Mouse (Mus musculus): Measurements from ENCODE around the gene Rbm4. TPM values are rescaled to one million over a fixed set of nuclear protein-coding genes. Genes with fewer than 3 reads are reported as not detected.

Gene Rbm4
- total and polyA plus RNA-seq, 3 experiments, result 31.4 to 51.6 TPM; not detected in 1

DNA sequence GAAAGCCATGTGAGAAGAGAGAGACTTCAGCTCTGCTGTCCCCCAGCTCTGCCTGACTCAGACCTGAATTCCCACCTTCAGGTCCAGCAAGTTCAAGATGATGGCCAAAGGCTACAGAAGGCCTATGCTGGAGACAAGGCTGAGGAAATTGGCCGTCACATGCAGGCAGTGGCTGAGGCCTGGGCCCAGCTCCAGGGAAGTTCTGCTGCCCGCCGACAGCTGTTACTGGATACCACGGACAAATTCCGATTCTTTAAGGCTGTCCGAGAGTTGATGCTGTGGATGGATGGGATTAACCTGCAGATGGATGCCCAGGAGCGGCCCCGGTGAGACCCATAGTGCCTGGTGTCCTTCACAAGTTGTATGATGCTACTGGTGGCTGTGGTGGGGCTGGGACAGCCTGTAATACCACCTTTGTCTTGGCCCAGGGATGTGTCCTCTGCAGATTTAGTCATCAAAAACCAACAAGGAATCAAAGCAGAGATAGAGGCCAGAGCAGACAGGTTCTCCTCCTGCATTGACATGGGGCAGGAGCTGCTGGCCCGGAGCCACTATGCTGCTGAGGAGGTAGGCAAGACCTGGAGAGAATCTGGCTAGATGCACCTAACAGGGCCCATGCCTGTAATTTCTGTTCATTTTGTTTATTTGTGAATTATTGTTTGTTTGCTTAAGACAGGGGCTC lies 45.9 kb downstream of the Rbm4 start:
- no peaks in the 10 kb centered on the region for H3K79me2 ChIP-seq (ENCODE audit: control insufficient read depth, insufficient read depth, low read length, poor library complexity)
- H3K9ac ChIP-seq (ENCODE audit: control insufficient read depth, low read depth, low read length, poor library complexity, severe bottlenecking), result no peak overlapping the region
- TF ChIP-seq NELFE (IDR thresholded peaks at IDR 0.05; ENCODE audit: low read depth, low read length) (no peak), JUND (IDR thresholded peaks at IDR 0.05; ENCODE audit: low read depth, low read length) (no peak), TAL1 (IDR thresholded peaks at IDR 0.05; ENCODE audit: low read length) (no peak), MEF2A (IDR thresholded peaks at IDR 0.05; ENCODE audit: extremely low read depth, insufficient replicate concordance, low read depth, low read length, poor library complexity, severe bottlenecking) (no peak), CTCF (IDR thresholded peaks at IDR 0.05 in 2 of 3, conservative IDR thresholded peaks at IDR 0.05 in 1 of 3; ENCODE audit: control insufficient read depth in 1 of 3, insufficient read depth in 1 of 3, low read depth in 2 of 3, low read length in 3 of 3, poor library complexity in 1 of 3, severe bottlenecking in 1 of 3) (no peak)
- no peaks in the 10 kb centered on the region for H3K9me3 ChIP-seq (replicated peaks; ENCODE audit: insufficient read depth, low read length)
- H3K27ac ChIP-seq (ENCODE audit: control insufficient read depth, low read depth, low read length), result no peak overlapping the region
- H3K4me1 ChIP-seq (ENCODE audit: control insufficient read depth in 1 of 2, insufficient read depth in 2 of 2, low read length in 2 of 2), result no peaks in the 10 kb centered on the region
- no peak for DNase-seq (ENCODE audit: low read depth, low spot score)
- no peaks in the 10 kb centered on the region for H3K36me3 ChIP-seq (ENCODE audit: control insufficient read depth in 1 of 2, insufficient read depth in 2 of 2, low read length in 2 of 2)
- no peaks in the 10 kb centered on the region for H3K27me3 ChIP-seq (ENCODE audit: control insufficient read depth in 1 of 2, insufficient read depth in 2 of 2, low read length in 2 of 2)
- no peak overlapping the region for H3K4me3 ChIP-seq (ENCODE audit: control insufficient read depth in 1 of 2, insufficient read depth in 1 of 2, low read depth in 2 of 2, low read length in 2 of 2)

DNA sequence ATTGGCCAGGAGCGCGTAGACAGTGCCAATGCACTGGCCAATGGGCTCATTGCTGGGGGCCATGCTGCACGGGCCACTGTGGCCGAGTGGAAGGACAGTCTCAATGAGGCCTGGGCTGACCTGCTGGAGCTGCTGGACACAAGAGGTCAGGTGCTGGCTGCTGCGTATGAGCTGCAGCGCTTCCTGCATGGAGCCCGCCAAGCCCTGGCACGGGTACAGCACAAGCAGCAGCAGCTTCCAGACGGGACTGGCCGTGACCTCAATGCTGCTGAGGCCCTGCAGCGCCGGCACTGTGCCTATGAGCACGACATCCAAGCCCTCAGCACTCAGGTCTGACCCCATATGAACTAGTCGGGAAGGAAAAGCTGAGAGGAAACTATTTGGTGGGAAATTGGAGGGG lies 47.1 kb downstream of the Rbm4 start:
- Histone ChIP-seq H3K9me3 (replicated peaks; ENCODE audit: insufficient read depth, low read length) (no peaks in the 10 kb centered on the region), H3K4me3 (ENCODE audit: control insufficient read depth in 1 of 2, insufficient read depth in 1 of 2, low read depth in 2 of 2, low read length in 2 of 2) (no peak overlapping the region), H3K27ac (ENCODE audit: control insufficient read depth, low read depth, low read length) (no peak overlapping the region), H3K27me3 (ENCODE audit: control insufficient read depth in 1 of 2, insufficient read depth in 2 of 2, low read length in 2 of 2) (no peaks in the 10 kb centered on the region), H3K9ac (ENCODE audit: control insufficient read depth, low read depth, low read length, poor library complexity, severe bottlenecking) (no peak overlapping the region), H3K36me3 (ENCODE audit: control insufficient read depth in 1 of 2, insufficient read depth in 2 of 2, low read length in 2 of 2) (no peaks in the 10 kb centered on the region), H3K79me2 (ENCODE audit: control insufficient read depth, insufficient read depth, low read length, poor library complexity) (no peaks in the 10 kb centered on the region), H3K4me1 (ENCODE audit: control insufficient read depth in 1 of 2, insufficient read depth in 2 of 2, low read length in 2 of 2) (no peaks in the 10 kb centered on the region)
- DNase-seq (ENCODE audit: low read depth, low spot score), result no peak
- TF ChIP-seq CHD1 (IDR thresholded peaks at IDR 0.05; ENCODE audit: low read depth, low read length), result no peak
- TF ChIP-seq SIN3A (IDR thresholded peaks at IDR 0.05; ENCODE audit: low read length), result no peak
- no peak for TF ChIP-seq NELFE (IDR thresholded peaks at IDR 0.05; ENCODE audit: low read depth, low read length)
- TF ChIP-seq HCFC1 (IDR thresholded peaks at IDR 0.05; ENCODE audit: low read depth, low read length), result no peak
- no peak for TF ChIP-seq BHLHE40 (IDR thresholded peaks at IDR 0.05; ENCODE audit: borderline replicate concordance, low read depth, low read length)
- TF ChIP-seq TCF12 (IDR thresholded peaks at IDR 0.05; ENCODE audit: low read depth, low read length), result no peak
- no peak for TF ChIP-seq KAT2A (conservative IDR thresholded peaks at IDR 0.05; ENCODE audit: low read depth, low read length)
- TF ChIP-seq SMC3 (IDR thresholded peaks at IDR 0.05; ENCODE audit: low read depth, low read length), result no peak
- no peak for TF ChIP-seq ETS1 (IDR thresholded peaks at IDR 0.05; ENCODE audit: low read depth, low read length)
- no peak for TF ChIP-seq ELF1 (IDR thresholded peaks at IDR 0.05; ENCODE audit: low read depth, low read length)
- no peak for TF ChIP-seq ZC3H11A (IDR thresholded peaks at IDR 0.05; ENCODE audit: low read depth, low read length)
- TF ChIP-seq MXI1 (IDR thresholded peaks at IDR 0.05; ENCODE audit: low read depth, low read length), result no peak
- no peak for TF ChIP-seq UBTF (IDR thresholded peaks at IDR 0.05; ENCODE audit: borderline replicate concordance, insufficient read depth, low read depth, low read length)
- TF ChIP-seq TAL1 (IDR thresholded peaks at IDR 0.05; ENCODE audit: low read length), result no peak
- no peak for TF ChIP-seq RCOR1 (IDR thresholded peaks at IDR 0.05; ENCODE audit: low read depth, low read length)
